Mouse (Mus musculus): ENCODE measurements around the gene Meis3. TPM values are rescaled to one million over a fixed set of nuclear protein-coding genes. Genes with fewer than 3 reads are reported as not detected.

Gene Meis3
- polyA plus RNA-seq, 1 experiment from 2014 or later, result 15.6 TPM

GRCm38 (mm10) chr7:16172141-16172581 lies 2.7 kb upstream of the Meis3 start:
- Histone ChIP-seq H3K4me3 (no peak overlapping the region), H3K9ac (no peak overlapping the region), H3K4me2 (replicated peaks) (no peak overlapping the region), H3K9me3 (peaks cover 8% of the 10 kb centered on the region; the same call in 1 of the 2 replicates), H3K4me1 (peaks cover 15% of the 10 kb centered on the region), H3K27ac (no peak overlapping the region), H3K36me3 (no peaks in the 10 kb centered on the region), H3K27me3 (peaks cover 58% of the 10 kb centered on the region)
- 7% methylated on average over 1 of the region's 1 CpGs for WGBS
- no peak for ATAC-seq (ENCODE audit: low FRiP score, low read depth)

GRCm38 (mm10) chr7:16172586-16173140 lies 2.2 kb upstream of the Meis3 start:
- no peak for ATAC-seq (ENCODE audit: low FRiP score, low read depth)
- peaks cover 63% of the 10 kb centered on the region for H3K27me3 ChIP-seq

GRCm38 (mm10) chr7:16173146-16173545 lies 1.7 kb upstream of the Meis3 start:
- H3K27me3 ChIP-seq, result peaks cover 68% of the 10 kb centered on the region

More at GRCm38 (mm10) chr7:16172586-16173140, 2.2 kb upstream of the Meis3 start:
- Histone ChIP-seq H3K4me2 (replicated peaks) (no peak overlapping the region), H3K9me3 (peaks cover 8% of the 10 kb centered on the region; the same call in 1 of the 2 replicates), H3K9ac (no peak overlapping the region), H3K4me3 (no peak overlapping the region), H3K36me3 (no peaks in the 10 kb centered on the region), H3K4me1 (peaks cover 15% of the 10 kb centered on the region), H3K27ac (no peak overlapping the region)
- WGBS, result 17% methylated on average over 1 of the region's 1 CpGs

GRCm38 (mm10) chr7:16175542-16175931 lies 647 bp downstream of the Meis3 start:
- under 1% methylated on average over 10 of the region's 10 CpGs for WGBS
- no peak for ATAC-seq (ENCODE audit: low FRiP score, low read depth)
- Histone ChIP-seq H3K27ac (no peak overlapping the region), H3K9me3 (no peaks in the 10 kb centered on the region), H3K4me3 (peak overlapping the region; percentile 52), H3K4me2 (replicated peaks) (peak overlapping the region; percentile 79), H3K4me1 (peaks cover 15% of the 10 kb centered on the region), H3K27me3 (peaks cover 68% of the 10 kb centered on the region), H3K9ac (peak overlapping the region; percentile 73), H3K36me3 (no peaks in the 10 kb centered on the region)

More at GRCm38 (mm10) chr7:16173146-16173545, 1.7 kb upstream of the Meis3 start:
- Histone ChIP-seq H3K27ac (no peak overlapping the region), H3K36me3 (no peaks in the 10 kb centered on the region), H3K4me2 (replicated peaks) (no peak overlapping the region), H3K9me3 (0 out of 2 replicates have a peak, but pooled peaks cover 3% of the 10 kb centered on the region), H3K4me3 (no peak overlapping the region), H3K9ac (no peak overlapping the region), H3K4me1 (peaks cover 15% of the 10 kb centered on the region)
- WGBS, result 9% methylated on average over 5 of the region's 5 CpGs
- ATAC-seq (ENCODE audit: low FRiP score, low read depth), result no peak

GRCm38 (mm10) chr7:16178114-16178513 lies 3.2 kb downstream of the Meis3 start:
- WGBS, result 75% methylated on average over 4 of the region's 4 CpGs
- no peak for ATAC-seq (ENCODE audit: low FRiP score, low read depth)
- Histone ChIP-seq H3K4me3 (no peak overlapping the region), H3K9me3 (no peaks in the 10 kb centered on the region), H3K9ac (no peak overlapping the region), H3K27me3 (peaks cover 49% of the 10 kb centered on the region), H3K27ac (no peak overlapping the region), H3K4me1 (peaks cover 15% of the 10 kb centered on the region), H3K4me2 (replicated peaks) (no peak overlapping the region), H3K36me3 (no peaks in the 10 kb centered on the region)

GRCm38 (mm10) chr7:16183663-16184062 lies 8.8 kb downstream of the Meis3 start:
- Histone ChIP-seq H3K27ac (no peak overlapping the region), H3K4me3 (no peak overlapping the region), H3K4me1 (no peaks in the 10 kb centered on the region), H3K27me3 (no peaks in the 10 kb centered on the region), H3K9me3 (no peaks in the 10 kb centered on the region), H3K9ac (no peak overlapping the region), H3K36me3 (no peaks in the 10 kb centered on the region), H3K4me2 (replicated peaks) (no peak overlapping the region)
- 20% methylated on average over 8 of the region's 8 CpGs for WGBS
- ATAC-seq (ENCODE audit: low FRiP score, low read depth), result no peak

- Histone ChIP-seq H3K9me3 (no peaks in the 10 kb centered on the region), H3K9ac (no peak overlapping the region), H3K4me1 (no peaks in the 10 kb centered on the region), H3K4me2 (replicated peaks) (no peak overlapping the region), H3K27ac (no peak overlapping the region), H3K36me3 (no peaks in the 10 kb centered on the region), H3K4me3 (no peak overlapping the region), H3K27me3 (peaks cover 5% of the 10 kb centered on the region)
- no peak for ATAC-seq (ENCODE audit: low FRiP score, low read depth)
- 80% methylated on average over 8 of the region's 8 CpGs for WGBS
These were observed 12.6 kb downstream of the Meis3 start for GRCm38 (mm10) chr7:16187494-16187893.

GRCm38 (mm10) chr7:16192315-16192714 lies 17.4 kb downstream of the Meis3 start:
- Histone ChIP-seq H3K4me3 (no peak overlapping the region), H3K27ac (no peak overlapping the region), H3K4me2 (replicated peaks) (no peak overlapping the region), H3K27me3 (peaks cover 5% of the 10 kb centered on the region), H3K9me3 (no peaks in the 10 kb centered on the region), H3K36me3 (peaks cover 17% of the 10 kb centered on the region), H3K4me1 (no peaks in the 10 kb centered on the region), H3K9ac (no peak overlapping the region)
- 18% methylated on average over 5 of the region's 5 CpGs for WGBS
- ATAC-seq (ENCODE audit: low FRiP score, low read depth), result no peak

GRCm38 (mm10) chr7:16193702-16194101 lies 18.8 kb downstream of the Meis3 start:
- Histone ChIP-seq H3K4me3 (no peak overlapping the region), H3K4me2 (replicated peaks) (no peak overlapping the region), H3K9ac (no peak overlapping the region), H3K27me3 (peaks cover 5% of the 10 kb centered on the region), H3K36me3 (peaks cover 31% of the 10 kb centered on the region), H3K4me1 (no peaks in the 10 kb centered on the region), H3K27ac (no peak overlapping the region), H3K9me3 (no peaks in the 10 kb centered on the region)
- 47% methylated on average over 3 of the region's 3 CpGs for WGBS
- ATAC-seq (ENCODE audit: low FRiP score, low read depth), result no peak

GRCm38 (mm10) chr7:16196616-16197015 lies 21.7 kb downstream of the Meis3 start:
- no peaks in the 10 kb centered on the region for H3K4me1 ChIP-seq
- ATAC-seq (ENCODE audit: low FRiP score, low read depth), result no peak
- no peak overlapping the region for H3K27ac ChIP-seq
- no peaks in the 10 kb centered on the region for H3K27me3 ChIP-seq
- no peak overlapping the region for H3K4me3 ChIP-seq
- 57% methylated on average over 6 of the region's 6 CpGs for WGBS
- no peak overlapping the region for H3K4me2 ChIP-seq (replicated peaks)
- H3K9ac ChIP-seq, result no peak overlapping the region
- H3K36me3 ChIP-seq, result peaks cover 60% of the 10 kb centered on the region
- no peaks in the 10 kb centered on the region for H3K9me3 ChIP-seq

- Histone ChIP-seq H3K27me3 (no peaks in the 10 kb centered on the region), H3K36me3 (peaks cover 66% of the 10 kb centered on the region), H3K4me1 (no peaks in the 10 kb centered on the region), H3K9me3 (no peaks in the 10 kb centered on the region), H3K27ac (no peak overlapping the region; the same call in 1 of the 2 replicates), H3K9ac (no peak overlapping the region), H3K4me3 (no peak overlapping the region), H3K4me2 (replicated peaks) (no peak overlapping the region)
- no peak for ATAC-seq (ENCODE audit: low FRiP score, low read depth)
- 71% methylated on average over 5 of the region's 5 CpGs for whole genome bisulfite sequencing
These were observed 22.3 kb downstream of the Meis3 start for GRCm38 (mm10) chr7:16197166-16197565.

- 88% methylated on average over 11 of the region's 11 CpGs for WGBS
- Histone ChIP-seq H3K27ac (no peak overlapping the region), H3K4me2 (replicated peaks) (no peak overlapping the region), H3K9ac (no peak overlapping the region), H3K4me3 (no peak overlapping the region), H3K9me3 (no peaks in the 10 kb centered on the region), H3K36me3 (peaks cover 80% of the 10 kb centered on the region), H3K27me3 (no peaks in the 10 kb centered on the region), H3K4me1 (no peaks in the 10 kb centered on the region)
- ATAC-seq (ENCODE audit: low FRiP score, low read depth), result no peak
These were observed 23.6 kb downstream of the Meis3 start for GRCm38 (mm10) chr7:16198540-16198939.

GRCm38 (mm10) chr7:16201136-16201535 lies 26.2 kb downstream of the Meis3 start:
- Histone ChIP-seq H3K36me3 (peaks cover 99% of the 10 kb centered on the region), H3K4me1 (no peaks in the 10 kb centered on the region), H3K27me3 (no peaks in the 10 kb centered on the region), H3K4me3 (no peak overlapping the region), H3K27ac (no peak overlapping the region), H3K4me2 (replicated peaks) (no peak overlapping the region), H3K9ac (no peak overlapping the region), H3K9me3 (no peaks in the 10 kb centered on the region)
- ATAC-seq (ENCODE audit: low FRiP score, low read depth), result no peak
- 89% methylated on average over 6 of the region's 6 CpGs for WGBS

All from limb, embryonic 13.5 days (tissue).